Mouse (Mus musculus) G1E (cell line): ENCODE data around the gene Tbc1d30.

Experiments
- CTCF ChIP-seq: IDR thresholded peaks from 2 replicates; pipeline ENCODE4 v1.5.1; 2012; ENCODE audit warnings: low read depth, low read length, inconsistent platforms, mixed read lengths
- GATA1 ChIP-seq: IDR thresholded peaks from 2 replicates; pipeline ENCODE4 v1.6.1; 2012; ENCODE audit warnings: borderline replicate concordance, low read length, inconsistent platforms, mixed read lengths
- POLR2AphosphoS5 ChIP-seq: IDR thresholded peaks from 2 replicates; pipeline ENCODE4 v1.6.1; 2012; ENCODE audit warnings: low read depth, low read length, inconsistent platforms; ENCODE audit not compliant: insufficient replicate concordance
- TAL1 ChIP-seq: conservative IDR thresholded peaks from 2 replicates; pipeline ENCODE4 v1.6.1; 2012; ENCODE audit warnings: low read depth, low read length, inconsistent platforms, mixed read lengths

DNA sequence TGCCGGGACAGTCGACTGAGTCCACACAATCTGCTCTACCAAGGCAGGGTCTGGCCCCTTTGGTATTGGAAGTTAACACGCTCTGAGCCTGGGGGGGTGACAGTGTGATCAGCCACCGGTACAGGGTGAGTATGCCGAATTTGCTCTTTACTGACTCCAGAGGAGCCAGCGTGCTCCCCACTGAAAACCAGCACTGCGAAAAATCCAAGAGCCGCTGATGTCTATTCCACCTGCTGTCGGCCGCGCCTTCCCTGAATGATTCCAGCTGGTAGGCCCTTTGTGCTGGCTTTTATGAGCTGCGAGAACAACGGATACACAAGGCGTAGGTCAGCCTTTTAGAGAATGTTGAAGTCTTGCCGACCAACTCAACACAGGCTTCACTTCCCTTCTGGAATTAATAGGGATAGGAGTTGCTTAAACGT lies 123.1 kb downstream of the Tbc1d30 start:
- TF ChIP-seq CTCF, result no peak
- no peak for TF ChIP-seq TAL1
- no peak for TF ChIP-seq GATA1
- no peak for TF ChIP-seq POLR2AphosphoS5
